Mouse (Mus musculus) limb, embryonic 14.5 days (tissue): ENCODE results near the gene Zfp683. TPM values are rescaled to one million over a fixed set of nuclear protein-coding genes. Genes with fewer than 3 reads are reported as not detected.

Source experiments
- ATAC-seq: fragments of 200-750 bp; cut with Nextera tagmentation; 2 replicates; pipeline ENCODE4 v1.8.0; 2017; ENCODE audit warnings: low read depth, moderate number of reproducible peaks, moderate TSS enrichment; ENCODE audit not compliant: low FRiP score
- DNase-seq: peaks from one replicate; pipeline ENCODE4 v3.0.0-alpha.2; 2015; ENCODE audit warnings: low spot score
- H3K27ac ChIP-seq: fragments of 300-500 bp; sonication (generic); replicated peaks from 2 replicates; pipeline ENCODE4 v1.5.1; 2014; ENCODE audit warnings: low read depth, mild to moderate bottlenecking, low read length, moderate library complexity, mixed read lengths
- H3K27me3 ChIP-seq: fragments of 300-500 bp; sonication (generic); 2 replicates; pipeline ENCODE4 v1.6.1; 2014; ENCODE audit warnings: low read length, mixed read lengths; ENCODE audit not compliant: control insufficient read depth, insufficient read depth
- H3K36me3 ChIP-seq: fragments of 300-500 bp; sonication (generic); 2 replicates; pipeline ENCODE4 v1.6.1; 2014; ENCODE audit warnings: mild to moderate bottlenecking, low read length, moderate library complexity, mixed read lengths; ENCODE audit not compliant: control insufficient read depth, insufficient read depth
- H3K4me1 ChIP-seq: fragments of 300-500 bp; sonication (generic); 2 replicates; pipeline ENCODE4 v1.6.1; 2014; ENCODE audit warnings: antibody characterized with exemption, low read length, mixed read lengths; ENCODE audit not compliant: control insufficient read depth, insufficient read depth
- H3K4me2 ChIP-seq: fragments of 300-500 bp; sonication (generic); replicated peaks from 2 replicates; pipeline ENCODE4 v1.6.1; 2014; ENCODE audit warnings: low read depth, mild to moderate bottlenecking, low read length, moderate library complexity; ENCODE audit not compliant: severe bottlenecking
- H3K4me3 ChIP-seq: fragments of 300-500 bp; sonication (generic); replicated peaks from 2 replicates; pipeline ENCODE4 v1.5.1; 2014; ENCODE audit warnings: low read length
- H3K9ac ChIP-seq: fragments of 300-500 bp; sonication (generic); 2 replicates; pipeline ENCODE4 v1.6.1; 2014; ENCODE audit warnings: mild to moderate bottlenecking, low read depth, low read length, moderate library complexity; ENCODE audit not compliant: severe bottlenecking
- H3K9me3 ChIP-seq: fragments of 300-500 bp; sonication (generic); 2 replicates; pipeline ENCODE4 v1.6.1; 2016; ENCODE audit warnings: low read length; ENCODE audit not compliant: control insufficient read depth
- POLR2A ChIP-seq: fragments of 200-500 bp; IDR thresholded peaks from 2 replicates; pipeline ENCODE4 v1.8.0; 2012; ENCODE audit warnings: inconsistent platforms, mild to moderate bottlenecking, moderate library complexity, borderline replicate concordance; ENCODE audit not compliant: insufficient read depth, insufficient read length; ENCODE audit errors: extremely low read depth
- WGBS: fragments of 180-500 bp; shearing (Covaris S2); extraction: QIAGEN DNeasy Blood & Tissue Kit; methylation state at CpG from one replicate; pipeline ENCODE4 v1.1.7; 2014; 5-methylcytosine and 5-hydroxymethylcytosine counted together
- polyA plus RNA-seq, 2 experiments: library from polyadenylated mRNA; depleted of rRNA in 1 of 2; stranded (reverse) in 1 of 2; unstranded in 1 of 2; fragments of >200 nt; fragmentation: Nextera tagmentation in 1 of 2; extraction: Ambion mirVana in 1 of 2; gene quantifications; 2 replicates each; pipeline versions ENCODE4 v1.2.1 to v1.2.3; 2012 to 2014

Gene Zfp683
- polyA plus RNA-seq, 2 experiments, result 0.04 TPM; not detected in 1

- no peak overlapping the region for H3K4me2 ChIP-seq
- no peak for DNase-seq
Observed at GRCm38 (mm10) chr4:134058166-134058715, 4.6 kb downstream of the Zfp683 start.

GRCm38 (mm10) chr4:134058908-134059307 lies 5.3 kb downstream of the Zfp683 start:
- H3K4me1 ChIP-seq, result no peaks in the 10 kb centered on the region
- H3K27ac ChIP-seq, result no peak overlapping the region
- no peak overlapping the region for H3K4me3 ChIP-seq
- no peaks in the 10 kb centered on the region for H3K36me3 ChIP-seq
- DNase-seq, result no peak
- no peak overlapping the region for H3K9ac ChIP-seq
- ATAC-seq, result no peak
- TF ChIP-seq POLR2A, result no peak
- H3K4me2 ChIP-seq, result no peak overlapping the region
- no peaks in the 10 kb centered on the region for H3K9me3 ChIP-seq
- 81% methylated on average over 6 of the region's 6 CpGs for WGBS
- H3K27me3 ChIP-seq, result no peaks in the 10 kb centered on the region

More at GRCm38 (mm10) chr4:134058166-134058715, 4.6 kb downstream of the Zfp683 start:
- Histone ChIP-seq H3K36me3 (no peaks in the 10 kb centered on the region), H3K27me3 (no peaks in the 10 kb centered on the region), H3K4me3 (no peak overlapping the region), H3K9ac (no peak overlapping the region), H3K4me1 (no peaks in the 10 kb centered on the region), H3K27ac (no peak overlapping the region), H3K9me3 (no peaks in the 10 kb centered on the region)
- TF ChIP-seq POLR2A, result no peak
- WGBS, result 28% methylated on average over 13 of the region's 14 CpGs
- ATAC-seq, result no peak

GRCm38 (mm10) chr4:134060135-134060865 lies 6.7 kb downstream of the Zfp683 start, which contains the start of gene Crybg2:
TSS of gene Crybg2 (plus strand) at chr4:134060815.
- no peak within 1 kb of the TSS for H3K4me3 ChIP-seq
- no peak within 1 kb of the TSS for H3K4me2 ChIP-seq
- no peaks in the 10 kb centered on the region for H3K9me3 ChIP-seq
- 46% methylated on average over 28 of the region's 28 CpGs for WGBS
- no peak for TF ChIP-seq POLR2A
- DNase-seq (no peak), ATAC-seq (no peak)
- H3K36me3 ChIP-seq, result no peaks in the 10 kb centered on the region
- H3K27me3 ChIP-seq, result no peaks in the 10 kb centered on the region
- H3K4me1 ChIP-seq, result no peaks in the 10 kb centered on the region
- no peak within 1 kb of the TSS for H3K27ac ChIP-seq
- no peak within 1 kb of the TSS for H3K9ac ChIP-seq

GRCm38 (mm10) chr4:134061166-134061830 lies 7.7 kb downstream of the Zfp683 start:
- 57% methylated on average over 18 of the region's 18 CpGs for WGBS
- no peak for ATAC-seq
- Histone ChIP-seq H3K9me3 (no peaks in the 10 kb centered on the region), H3K36me3 (no peaks in the 10 kb centered on the region), H3K27me3 (no peaks in the 10 kb centered on the region), H3K27ac (no peak overlapping the region), H3K4me1 (no peaks in the 10 kb centered on the region), H3K9ac (no peak overlapping the region), H3K4me2 (no peak overlapping the region), H3K4me3 (no peak overlapping the region)
- TF ChIP-seq POLR2A, result no peak
- no peak for DNase-seq

- Histone ChIP-seq H3K36me3 (no peaks in the 10 kb centered on the region), H3K4me1 (no peaks in the 10 kb centered on the region), H3K4me3 (no peak overlapping the region), H3K27ac (no peak overlapping the region), H3K9ac (no peak overlapping the region), H3K27me3 (no peaks in the 10 kb centered on the region), H3K9me3 (no peaks in the 10 kb centered on the region), H3K4me2 (no peak overlapping the region)
- no peak for ATAC-seq
- no peak for DNase-seq
- WGBS, result 20% methylated on average over 6 of the region's 8 CpGs
- TF ChIP-seq POLR2A, result no peak
Observed at GRCm38 (mm10) chr4:134061944-134062446, 8.4 kb downstream of the Zfp683 start.
